Mouse (Mus musculus): Measurements from ENCODE around the gene Atad5.

DNA sequence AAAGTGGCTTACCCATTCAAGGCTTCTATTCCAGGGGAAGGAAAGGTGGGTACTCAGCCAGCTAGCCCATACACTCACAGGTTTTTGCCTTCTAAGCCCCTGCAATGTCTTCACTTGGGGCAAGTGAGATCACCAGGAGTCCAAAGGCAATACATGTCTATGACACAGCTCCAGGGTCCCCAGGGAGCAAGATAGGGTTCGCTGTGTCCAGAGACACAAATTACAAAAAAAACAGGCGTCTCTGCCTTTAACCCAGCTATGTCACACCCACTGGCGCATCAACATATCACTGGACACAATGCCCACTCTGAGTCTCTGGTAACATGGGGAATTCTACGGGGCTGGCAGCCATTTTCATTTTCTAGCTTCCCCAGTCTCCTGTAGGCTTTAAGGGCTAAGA lies 66.8 kb downstream of the Atad5 start:
- TF ChIP-seq MAFK (IDR thresholded peaks at IDR 0.05; ENCODE audit: insufficient read depth, low read depth, low read length), result no peak
- no peak for TF ChIP-seq CHD2 (IDR thresholded peaks at IDR 0.05; ENCODE audit: low read depth, low read length)
- no peak for TF ChIP-seq ZNF384 (IDR thresholded peaks at IDR 0.05; ENCODE audit: low read depth, low read length)

Measured in ES-E14 (cell line).